Mouse (Mus musculus) Patski (cell line): ENCODE results near the gene Srcin1. TPM values are rescaled to one million over a fixed set of nuclear protein-coding genes. Genes with fewer than 3 reads are reported as not detected.

ENCODE experiments used
- ATAC-seq: fragments of 100-300 bp; one replicate; pipeline ENCODE4 v1.8.0; 2021
- CTCF ChIA-PET: fragments of 350-600 bp; sonication (Branson Sonifier 250); formaldehyde crosslinking; loops from one replicate; lab custom pipeline; 2022; ENCODE audit warnings: inconsistent platforms; lab: Charles Lee
- POLR2A ChIA-PET: fragments of 350-600 bp; sonication (Branson Sonifier 250); formaldehyde crosslinking; loops from one replicate; lab custom pipeline; 2022; ENCODE audit warnings: antibody characterized with exemption, inconsistent platforms; lab: Charles Lee
- DNase-seq: peaks from one replicate; pipeline ENCODE4 v3.0.0-alpha.2; 2011; ENCODE audit warnings: low read depth, low spot score
- H3K27me3 ChIP-seq: fragments of 371-371 bp; one replicate; pipeline ENCODE4 v1.5.1; 2021
- CTCF ChIP-seq: fragments of 100-300 bp; IDR thresholded peaks from one replicate; pipeline ENCODE4 v1.5.1; 2021
- in situ Hi-C: fragments of 300-500 bp; cut with MboI; formaldehyde crosslinking; loops from 3 replicates; pipeline ENCODE4 v1.11.1; 2018; ENCODE audit warnings: low pct_unique_long_range_greater_than_20kb, mixed read lengths
- polyA plus RNA-seq: library from polyadenylated mRNA; unstranded; gene quantifications from one replicate; pipeline ENCODE4 v1.2.3, GENCODE M21; 2021

The Srcin1 gene
- polyA plus RNA-seq, 1 experiment from 2014 or later = 1.8 TPM

DNA sequence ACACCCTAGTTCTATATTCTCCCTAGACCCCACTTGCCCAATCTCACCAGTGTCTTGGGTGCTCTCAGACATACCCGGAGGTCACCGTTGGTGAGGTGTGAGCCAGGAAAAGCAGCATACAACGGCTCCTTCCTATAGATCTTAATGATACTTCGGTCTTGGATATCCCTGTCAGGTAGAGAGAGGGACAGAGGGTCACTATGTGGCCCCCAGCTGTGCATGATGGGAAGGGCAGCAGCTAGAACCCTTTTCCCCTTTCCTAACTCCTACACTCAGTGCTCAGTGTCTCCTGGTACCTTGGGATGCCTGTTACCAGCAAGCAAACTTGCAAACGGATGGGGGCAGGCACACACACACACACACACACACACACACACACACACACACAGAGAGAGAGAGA is 40.3 kb downstream of the Srcin1 start:
- in situ Hi-C loops = no loop called here
- no peak for ATAC-seq
- no peak for DNase-seq
- peaks cover 36% of the 10 kb centered on the region for H3K27me3 ChIP-seq
- TF ChIP-seq CTCF = no peak
- ChIA-PET POLR2A (no interaction called here), CTCF (no interaction called here)

DNA sequence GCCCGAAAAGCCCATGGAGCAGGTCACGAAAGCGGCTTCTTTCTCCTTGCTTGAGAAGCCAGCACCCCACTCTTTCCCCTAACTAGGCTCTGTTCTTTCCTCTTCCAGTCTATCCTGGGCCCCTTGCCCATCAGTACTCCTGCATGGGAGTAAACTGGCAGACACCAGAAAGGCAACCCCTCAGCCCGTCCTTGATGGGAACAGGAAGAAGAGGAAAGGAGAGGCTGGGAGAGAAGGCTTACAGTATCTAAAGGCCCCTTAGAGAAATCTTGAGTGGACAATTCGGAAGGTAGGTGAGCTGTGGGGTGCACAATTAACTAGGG is 40.7 kb downstream of the Srcin1 start:
- no peak for DNase-seq
- CTCF ChIA-PET = no interaction called here
- peaks cover 36% of the 10 kb centered on the region for H3K27me3 ChIP-seq
- in situ Hi-C loops = no loop called here
- POLR2A ChIA-PET = no interaction called here
- no peak for ATAC-seq
- TF ChIP-seq CTCF = no peak

- TF ChIP-seq CTCF = no peak
- DNase-seq (no peak), ATAC-seq (no peak)
- in situ Hi-C loops = no loop called here
- ChIA-PET POLR2A (interaction anchor here (0.6 kb wide), 1 partner anchor 83 kb away, joined by 4 read pairs; no protein-coding TSS in a partner anchor), CTCF (no interaction called here)
- peaks cover 36% of the 10 kb centered on the region for H3K27me3 ChIP-seq
These were observed 41.3 kb downstream of the Srcin1 start for GRCm38 (mm10) chr11:97534442-97535307.

DNA sequence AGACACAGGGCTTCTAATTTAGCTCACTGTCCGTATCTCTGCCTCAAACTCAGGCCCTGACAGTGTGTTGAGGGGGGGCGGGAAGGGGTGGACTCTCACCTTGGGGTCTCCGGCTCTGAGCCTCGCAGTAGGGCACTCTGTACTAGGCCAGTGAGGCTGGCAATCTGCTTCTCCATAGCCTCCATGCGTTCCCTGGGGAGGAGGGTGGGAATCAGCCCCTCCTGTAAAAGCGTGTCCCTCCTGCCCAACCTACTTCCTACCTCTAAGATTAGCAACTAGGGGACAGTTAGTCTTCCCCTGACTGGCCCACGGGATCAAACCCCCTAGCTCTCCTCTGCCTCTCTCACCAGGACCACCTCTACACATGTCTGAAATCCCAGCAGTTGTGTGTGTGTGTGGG is 42.3 kb downstream of the Srcin1 start:
- no peak for DNase-seq
- TF ChIP-seq CTCF = no peak
- in situ Hi-C loops = no loop called here
- no peak for ATAC-seq
- H3K27me3 ChIP-seq = peaks cover 32% of the 10 kb centered on the region
- CTCF ChIA-PET = interaction anchor here (0.6 to 2.8 kb wide), 5 partner anchors 7 to 85 kb away, joined by 3 to 17 read pairs (median 5); partner anchors contain the start of gene Srcin1
- POLR2A ChIA-PET = no interaction called here

- CTCF ChIA-PET = interaction anchor here (0.6 to 2.8 kb wide), 8 partner anchors 8 to 86 kb away, joined by 3 to 17 read pairs (median 8); partner anchors contain the start of gene Srcin1
- in situ Hi-C loops = no loop called here
These were observed 42.9 kb downstream of the Srcin1 start for GRCm38 (mm10) chr11:97532950-97533582.

GRCm38 (mm10) chr11:97532354-97532753 is 43.6 kb downstream of the Srcin1 start:
- ChIA-PET CTCF (interaction anchor here (0.8 to 2.8 kb wide), 17 partner anchors 9 to 136 kb away, joined by 3 to 17 read pairs (median 6); partner anchors contain the start of gene Srcin1), POLR2A (interaction anchor here (0.8 kb wide), 1 partner anchor 44 kb away, joined by 3 read pairs; the partner anchor contains the start of gene Srcin1)
- peaks cover 27% of the 10 kb centered on the region for H3K27me3 ChIP-seq
- DNase-seq = no peak
- TF ChIP-seq CTCF = no peak
- in situ Hi-C loops = no loop called here
- no peak for ATAC-seq

More at GRCm38 (mm10) chr11:97532950-97533582, 42.9 kb downstream of the Srcin1 start:
- H3K27me3 ChIP-seq = peaks cover 30% of the 10 kb centered on the region
- no peak for DNase-seq
- POLR2A ChIA-PET = no interaction called here
- ATAC-seq = no peak
- TF ChIP-seq CTCF = no peak

- ChIA-PET CTCF (interaction anchor here (0.7 to 2.8 kb wide), 20 partner anchors 9 to 135 kb away, joined by 3 to 17 read pairs (median 6); partner anchors contain the start of gene Srcin1), POLR2A (interaction anchor here (0.6 to 0.8 kb wide), 2 partner anchors 45 to 226 kb away, joined by 3 read pairs; partner anchors contain the start of gene Srcin1)
- no peak for DNase-seq
- TF ChIP-seq CTCF = peak; percentile 100
- peak; percentile 42 for ATAC-seq
- peaks cover 23% of the 10 kb centered on the region for H3K27me3 ChIP-seq
- in situ Hi-C loops = no loop called here
These were observed 44.4 kb downstream of the Srcin1 start for GRCm38 (mm10) chr11:97531381-97532260.

- in situ Hi-C loops = no loop called here
- ATAC-seq = no peak
- POLR2A ChIA-PET = no interaction called here
- no peak for TF ChIP-seq CTCF
- CTCF ChIA-PET = interaction anchor here (0.7 to 2.8 kb wide), 19 partner anchors 8 to 134 kb away, joined by 3 to 17 read pairs (median 6); partner anchors contain the start of gene Srcin1
- no peak for DNase-seq
- peaks cover 21% of the 10 kb centered on the region for H3K27me3 ChIP-seq
These were observed 45.0 kb downstream of the Srcin1 start for GRCm38 (mm10) chr11:97530961-97531360.

DNA sequence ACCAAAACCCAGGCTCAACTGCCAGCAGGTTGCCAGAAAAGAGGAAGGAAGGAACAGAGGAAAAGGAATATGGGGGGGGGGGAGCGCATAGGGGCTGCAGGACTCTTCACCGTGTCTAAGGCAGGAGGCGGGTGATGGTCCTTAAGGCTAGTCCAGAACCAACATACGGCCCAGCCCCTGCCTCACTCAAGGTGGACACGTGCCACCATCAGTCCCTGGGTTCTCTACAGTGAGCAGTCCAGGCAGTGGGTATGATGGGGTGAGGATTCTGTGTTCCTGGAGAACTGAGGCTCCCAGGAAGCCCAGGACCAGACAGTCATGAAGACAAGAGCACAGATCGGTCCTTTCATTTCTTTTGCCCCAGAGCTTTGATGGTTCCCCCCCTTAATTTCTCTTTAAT is 45.9 kb downstream of the Srcin1 start:
- POLR2A ChIA-PET = interaction anchor here (0.6 kb wide), 1 partner anchor 28 kb away, joined by 4 read pairs; no protein-coding TSS in a partner anchor
- CTCF ChIA-PET = interaction anchor here (1.2 kb wide), 1 partner anchor 9 kb away, joined by 3 read pairs; no protein-coding TSS in a partner anchor
- TF ChIP-seq CTCF = no peak
- no peak for ATAC-seq
- in situ Hi-C loops = no loop called here
- DNase-seq = no peak
- peaks cover 15% of the 10 kb centered on the region for H3K27me3 ChIP-seq
